Mouse (Mus musculus) G1E (cell line): ENCODE measurements at regions not wholly inside any gene's neighbourhood (a gene's known extent, or its start where the extent isn't known, plus 50 kb on each side); places are given as distances from the start of the nearest gene placed in this dataset.

Source experiments
- CTCF ChIP-seq: IDR thresholded peaks from 2 replicates; pipeline ENCODE4 v1.5.1; 2012; ENCODE audit warnings: low read depth, low read length, inconsistent platforms, mixed read lengths
- GATA1 ChIP-seq: IDR thresholded peaks from 2 replicates; pipeline ENCODE4 v1.6.1; 2012; ENCODE audit warnings: borderline replicate concordance, low read length, inconsistent platforms, mixed read lengths
- GATA2 ChIP-seq: IDR thresholded peaks from 2 replicates; pipeline ENCODE4 v1.6.1; 2012; ENCODE audit warnings: low read depth, low read length, inconsistent platforms, borderline replicate concordance
- POLR2AphosphoS5 ChIP-seq: IDR thresholded peaks from 2 replicates; pipeline ENCODE4 v1.6.1; 2012; ENCODE audit warnings: low read depth, low read length, inconsistent platforms; ENCODE audit not compliant: insufficient replicate concordance
- TAL1 ChIP-seq: conservative IDR thresholded peaks from 2 replicates; pipeline ENCODE4 v1.6.1; 2012; ENCODE audit warnings: low read depth, low read length, inconsistent platforms, mixed read lengths

DNA sequence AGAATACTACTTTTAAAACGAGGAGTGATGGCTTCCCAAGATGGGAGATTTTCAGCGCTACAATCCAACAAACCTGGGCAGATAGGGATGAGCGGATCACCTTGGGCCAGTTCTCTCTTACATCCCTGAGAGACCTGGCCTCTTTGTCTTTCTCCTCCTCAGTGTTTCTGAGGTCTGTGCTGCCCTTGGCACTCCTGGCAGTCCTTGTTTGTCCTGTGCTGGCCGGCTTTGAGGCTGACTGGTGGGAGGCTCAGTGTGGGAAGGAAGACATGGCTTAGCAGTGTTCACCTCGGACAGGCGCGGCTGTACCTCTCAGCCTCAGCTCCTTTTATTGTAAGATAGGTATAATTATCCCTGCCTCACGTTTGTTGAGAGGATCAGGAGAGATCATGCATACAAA is 106.9 kb upstream of the Chd6 start:
- TF ChIP-seq CTCF (no peak), GATA1 (no peak), TAL1 (no peak), POLR2AphosphoS5 (no peak), GATA2 (no peak)
